Mouse (Mus musculus) right cerebral cortex, postnatal 14 days (tissue): ENCODE measurements at regions not wholly inside any gene's neighbourhood (a gene's known extent, or its start where the extent isn't known, plus 50 kb on each side); places are given as distances from the start of the nearest gene placed in this dataset.

ENCODE experiments used
- DNase-seq: peaks from one replicate; pipeline ENCODE4 v3.0.0; 2022

GRCm38 (mm10) chr9:52229589-52229988 is 61.2 kb upstream of the Zc3h12c start:
- no peak for DNase-seq

GRCm38 (mm10) chr9:52225646-52226045 is 57.3 kb upstream of the Zc3h12c start:
- DNase-seq = no peak

- DNase-seq = no peak
These were observed 55.2 kb upstream of the Zc3h12c start for GRCm38 (mm10) chr9:52223509-52224113.
